Mouse (Mus musculus): ENCODE measurements around the gene Iqub. TPM values are rescaled to one million over a fixed set of nuclear protein-coding genes. Genes with fewer than 3 reads are reported as not detected.

Iqub gene
- not detected for polyA plus RNA-seq (2012; fragmentation: generic; extraction: Trizol)
- long read RNA-seq, experiment 1, partial matches to known transcripts, result 0 of 1 reads
- long read RNA-seq, experiment 1, other reads (novel, unspliced or antisense), result 1 of 1 reads
- long read RNA-seq, experiment 2, result 0 reads

GRCm38 (mm10) chr6:24514552-24515284 lies at the start of gene Iqub:
Gene Iqub, minus strand, starts transcription at chr6:24515067.
- no peaks in the 10 kb centered on the region for H3K79me3 ChIP-seq (ENCODE audit: low read depth)
- no peak within 1 kb of the TSS for H3K4me3 ChIP-seq (ENCODE audit: insufficient read depth, poor library complexity, severe bottlenecking)
- H3ac ChIP-seq (ENCODE audit: control insufficient read depth, insufficient read length, low read depth), result no peak within 1 kb of the TSS
- TF ChIP-seq MAX (IDR thresholded peaks at IDR 0.05), result no peak
- TF ChIP-seq FOSL1 (IDR thresholded peaks at IDR 0.05; ENCODE audit: insufficient read depth, low read length, poor library complexity, severe bottlenecking), result no peak
- TF ChIP-seq CTCF (IDR thresholded peaks at IDR 0.05; ENCODE audit: control insufficient read depth, insufficient read depth, insufficient read length), result no peak
- TF ChIP-seq USF1 (IDR thresholded peaks at IDR 0.05; ENCODE audit: low read depth), result no peak
- TF ChIP-seq CEBPB (IDR thresholded peaks at IDR 0.05; ENCODE audit: low read depth), result no peak
- TF ChIP-seq MYOG (IDR thresholded peaks at IDR 0.05; ENCODE audit: control insufficient read depth, extremely low read depth, insufficient read length), result no peak
- no peak for TF ChIP-seq MYOD1 (IDR thresholded peaks at IDR 0.05; ENCODE audit: control insufficient read depth, insufficient read length, low read depth)
- H3K79me2 ChIP-seq (ENCODE audit: control insufficient read depth, insufficient read depth), result no peaks in the 10 kb centered on the region
- H3K36me3 ChIP-seq (ENCODE audit: control insufficient read depth, insufficient read depth), result peaks cover 11% of the 10 kb centered on the region
- H3K27me3 ChIP-seq (ENCODE audit: control insufficient read depth, insufficient read depth, insufficient read length), result no peaks in the 10 kb centered on the region

- H3K4me3 ChIP-seq (ENCODE audit: insufficient read depth, poor library complexity, severe bottlenecking), result no peak overlapping the region
- H3K36me3 ChIP-seq (ENCODE audit: control insufficient read depth, insufficient read depth), result no peaks in the 10 kb centered on the region
- no peak for TF ChIP-seq MAX (IDR thresholded peaks at IDR 0.05)
- TF ChIP-seq USF1 (IDR thresholded peaks at IDR 0.05; ENCODE audit: low read depth), result no peak
- TF ChIP-seq CTCF (IDR thresholded peaks at IDR 0.05; ENCODE audit: control insufficient read depth, insufficient read depth, insufficient read length), result no peak
- TF ChIP-seq CEBPB (IDR thresholded peaks at IDR 0.05; ENCODE audit: low read depth), result no peak
- TF ChIP-seq MYOD1 (IDR thresholded peaks at IDR 0.05; ENCODE audit: control insufficient read depth, insufficient read length, low read depth), result no peak
- no peak for TF ChIP-seq MYOG (IDR thresholded peaks at IDR 0.05; ENCODE audit: control insufficient read depth, extremely low read depth, insufficient read length)
- no peak for TF ChIP-seq FOSL1 (IDR thresholded peaks at IDR 0.05; ENCODE audit: insufficient read depth, low read length, poor library complexity, severe bottlenecking)
- no peaks in the 10 kb centered on the region for H3K79me3 ChIP-seq (ENCODE audit: low read depth)
- no peaks in the 10 kb centered on the region for H3K27me3 ChIP-seq (ENCODE audit: control insufficient read depth, insufficient read depth, insufficient read length)
- H3K79me2 ChIP-seq (ENCODE audit: control insufficient read depth, insufficient read depth), result no peaks in the 10 kb centered on the region
- no peak overlapping the region for H3ac ChIP-seq (ENCODE audit: control insufficient read depth, insufficient read length, low read depth)
These were observed 49.2 kb upstream of the Iqub start for GRCm38 (mm10) chr6:24564081-24564480.

DNA sequence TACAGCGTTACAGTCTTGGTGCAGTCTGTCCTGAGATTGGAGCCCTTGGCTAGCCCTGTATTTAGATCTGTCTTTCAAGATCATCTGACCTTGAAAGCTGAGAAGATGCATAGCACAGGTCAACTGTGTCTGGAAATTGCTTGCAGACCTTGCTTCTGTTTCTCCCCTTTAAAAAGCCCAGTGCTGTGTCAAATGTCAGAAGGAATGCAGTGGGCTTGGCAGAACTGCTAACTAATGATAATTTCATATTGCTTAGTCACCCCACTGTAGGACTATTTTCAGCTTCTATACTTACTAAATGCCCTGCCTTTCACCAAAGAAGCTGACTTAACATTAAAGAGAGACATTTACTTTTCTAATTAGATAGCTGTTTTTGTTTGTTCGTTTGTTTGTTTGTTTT lies 40.6 kb upstream of the Iqub start:
- TF ChIP-seq MYOG (IDR thresholded peaks at IDR 0.05; ENCODE audit: control insufficient read depth, extremely low read depth, insufficient read length) (no peak), MYOD1 (IDR thresholded peaks at IDR 0.05; ENCODE audit: control insufficient read depth, insufficient read length, low read depth) (no peak), USF1 (IDR thresholded peaks at IDR 0.05; ENCODE audit: low read depth) (no peak)

GRCm38 (mm10) chr6:24554427-24555086 lies 39.7 kb upstream of the Iqub start:
- Histone ChIP-seq H3K79me2 (ENCODE audit: control insufficient read depth, insufficient read depth) (no peaks in the 10 kb centered on the region), H3K4me3 (ENCODE audit: insufficient read depth, poor library complexity, severe bottlenecking) (no peak overlapping the region), H3K36me3 (ENCODE audit: control insufficient read depth, insufficient read depth) (no peaks in the 10 kb centered on the region), H3K27me3 (ENCODE audit: control insufficient read depth, insufficient read depth, insufficient read length) (no peaks in the 10 kb centered on the region), H3ac (ENCODE audit: control insufficient read depth, insufficient read length, low read depth) (no peak overlapping the region), H3K79me3 (ENCODE audit: low read depth) (no peaks in the 10 kb centered on the region)
- no peak for TF ChIP-seq MYOD1 (IDR thresholded peaks at IDR 0.05; ENCODE audit: control insufficient read depth, insufficient read length, low read depth)
- no peak for TF ChIP-seq FOSL1 (IDR thresholded peaks at IDR 0.05; ENCODE audit: insufficient read depth, low read length, poor library complexity, severe bottlenecking)
- TF ChIP-seq MYOG (IDR thresholded peaks at IDR 0.05; ENCODE audit: control insufficient read depth, extremely low read depth, insufficient read length), result no peak
- no peak for TF ChIP-seq USF1 (IDR thresholded peaks at IDR 0.05; ENCODE audit: low read depth)
- no peak for TF ChIP-seq CTCF (IDR thresholded peaks at IDR 0.05; ENCODE audit: control insufficient read depth, insufficient read depth, insufficient read length)
- TF ChIP-seq MAX (IDR thresholded peaks at IDR 0.05), result no peak
- TF ChIP-seq CEBPB (IDR thresholded peaks at IDR 0.05; ENCODE audit: low read depth), result no peak

More for the DNA sequence above, 40.6 kb upstream of the Iqub start:
- H3K4me3 ChIP-seq (ENCODE audit: insufficient read depth, poor library complexity, severe bottlenecking), result no peak overlapping the region
- no peaks in the 10 kb centered on the region for H3K79me2 ChIP-seq (ENCODE audit: control insufficient read depth, insufficient read depth)
- H3K27me3 ChIP-seq (ENCODE audit: control insufficient read depth, insufficient read depth, insufficient read length), result no peaks in the 10 kb centered on the region
- H3ac ChIP-seq (ENCODE audit: control insufficient read depth, insufficient read length, low read depth), result no peak overlapping the region
- H3K79me3 ChIP-seq (ENCODE audit: low read depth), result no peaks in the 10 kb centered on the region
- no peaks in the 10 kb centered on the region for H3K36me3 ChIP-seq (ENCODE audit: control insufficient read depth, insufficient read depth)

GRCm38 (mm10) chr6:24552046-24552445 lies 37.2 kb upstream of the Iqub start:
- Histone ChIP-seq H3K79me2 (ENCODE audit: control insufficient read depth, insufficient read depth) (no peaks in the 10 kb centered on the region), H3K4me3 (ENCODE audit: insufficient read depth, poor library complexity, severe bottlenecking) (no peak overlapping the region), H3ac (ENCODE audit: control insufficient read depth, insufficient read length, low read depth) (no peak overlapping the region), H3K27me3 (ENCODE audit: control insufficient read depth, insufficient read depth, insufficient read length) (no peaks in the 10 kb centered on the region), H3K79me3 (ENCODE audit: low read depth) (no peaks in the 10 kb centered on the region), H3K36me3 (ENCODE audit: control insufficient read depth, insufficient read depth) (no peaks in the 10 kb centered on the region)
- TF ChIP-seq MYOG (IDR thresholded peaks at IDR 0.05; ENCODE audit: control insufficient read depth, extremely low read depth, insufficient read length) (no peak), CTCF (IDR thresholded peaks at IDR 0.05; ENCODE audit: control insufficient read depth, insufficient read depth, insufficient read length) (no peak), MYOD1 (IDR thresholded peaks at IDR 0.05; ENCODE audit: control insufficient read depth, insufficient read length, low read depth) (no peak), MAX (IDR thresholded peaks at IDR 0.05) (no peak), USF1 (IDR thresholded peaks at IDR 0.05; ENCODE audit: low read depth) (no peak), FOSL1 (IDR thresholded peaks at IDR 0.05; ENCODE audit: insufficient read depth, low read length, poor library complexity, severe bottlenecking) (no peak), CEBPB (IDR thresholded peaks at IDR 0.05; ENCODE audit: low read depth) (no peak)

All from C2C12 (cell line).